Mouse (Mus musculus) CD8-positive naive resting alpha-beta T cell, adult 2 months (primary cell): ENCODE results near the gene Sipa1.
A peak's percentile ranks its signal among the peaks of the same experiment; 100 is the strongest.

Source experiments
- DNase-seq, 2 experiments: peaks; one replicate each; pipeline ENCODE4 v3.0.0; 2022; ENCODE audit warnings: low read depth in 2 of 2, low spot score in 2 of 2

Gene Sipa1

GRCm38 (mm10) chr19:5607705-5608410, 55.6 kb downstream of the Sipa1 start:
- no peak for DNase-seq

- DNase-seq: no peak
These were observed 57.3 kb downstream of the Sipa1 start for GRCm38 (mm10) chr19:5606196-5606595.

GRCm38 (mm10) chr19:5605126-5605525, 58.4 kb downstream of the Sipa1 start:
- DNase-seq: no peak

GRCm38 (mm10) chr19:5603664-5604063, 59.8 kb downstream of the Sipa1 start:
- no peak for DNase-seq

- peak; percentile 79 to 82 for DNase-seq
These were observed 61.6 kb downstream of the Sipa1 start, which contains the start of gene Rnaseh2c for GRCm38 (mm10) chr19:5601752-5602541. Rnaseh2c (plus strand) TSS chr19:5601873.
